Mouse (Mus musculus) midbrain, embryonic 14.5 days (tissue): ENCODE measurements around the gene Spata4. TPM values are rescaled to one million over a fixed set of nuclear protein-coding genes. Genes with fewer than 3 reads are reported as not detected.
"Not testable (repeated sequence)": the region's sequence is repeated elsewhere in the genome, so short reads cannot be mapped to it uniquely, and the experiment has no call there.

Source experiments
- ATAC-seq: fragments of 200-750 bp; cut with Nextera tagmentation; 2 replicates; pipeline ENCODE4 v1.8.0; 2017; ENCODE audit warnings: moderate number of reproducible peaks, moderate library complexity; ENCODE audit not compliant: low FRiP score, low TSS enrichment
- DNase-seq: peaks from one replicate; pipeline ENCODE4 v3.0.0-alpha.2; 2015
- H3K27ac ChIP-seq: fragments of 300-500 bp; sonication (generic); replicated peaks from 2 replicates; pipeline ENCODE4 v1.5.1; 2014; ENCODE audit warnings: mild to moderate bottlenecking, low read depth, low read length, moderate library complexity
- H3K27me3 ChIP-seq: fragments of 300-500 bp; sonication (generic); 2 replicates; pipeline ENCODE4 v1.6.1; 2014; ENCODE audit warnings: low read length, control low read depth, mixed read lengths; ENCODE audit not compliant: control insufficient read depth, insufficient read depth
- H3K36me3 ChIP-seq: fragments of 300-500 bp; sonication (generic); 2 replicates; pipeline ENCODE4 v1.6.1; 2014; ENCODE audit warnings: low read length, control low read depth; ENCODE audit not compliant: control insufficient read depth, insufficient read depth
- H3K4me1 ChIP-seq: fragments of 300-500 bp; sonication (generic); 2 replicates; pipeline ENCODE4 v1.6.1; 2014; ENCODE audit warnings: mild to moderate bottlenecking, antibody characterized with exemption, low read length, control low read depth; ENCODE audit not compliant: control insufficient read depth, insufficient read depth
- H3K4me2 ChIP-seq: fragments of 300-500 bp; sonication (generic); 2 replicates; pipeline ENCODE4 v1.6.1; 2014; ENCODE audit warnings: mild to moderate bottlenecking, low read length, moderate library complexity
- H3K4me3 ChIP-seq: fragments of 300-500 bp; sonication (generic); replicated peaks from 2 replicates; pipeline ENCODE4 v1.5.1; 2014; ENCODE audit warnings: low read depth, low read length
- H3K9ac ChIP-seq: fragments of 300-500 bp; sonication (generic); replicated peaks from 2 replicates; pipeline ENCODE4 v1.6.1; 2014; ENCODE audit warnings: mild to moderate bottlenecking, low read length, moderate library complexity
- H3K9me3 ChIP-seq: fragments of 300-500 bp; sonication (generic); 2 replicates; pipeline ENCODE4 v1.6.1; 2016; ENCODE audit warnings: low read length, control low read depth, mixed read lengths; ENCODE audit not compliant: control insufficient read depth
- WGBS: fragments of 180-500 bp; shearing (Covaris S2); extraction: QIAGEN DNeasy Blood & Tissue Kit; methylation state at CpG from one replicate; pipeline ENCODE4 v1.1.7; 2014; 5-methylcytosine and 5-hydroxymethylcytosine counted together
- polyA plus RNA-seq: library from polyadenylated mRNA; unstranded; fragments of >200 nt; fragmentation: Nextera tagmentation; extraction: Ambion mirVana; gene quantifications from 2 replicates; pipeline ENCODE4 v1.2.1, GENCODE M21; 2014

The Spata4 gene
- polyA plus RNA-seq, 1 experiment from 2014 or later, result not detected

DNA sequence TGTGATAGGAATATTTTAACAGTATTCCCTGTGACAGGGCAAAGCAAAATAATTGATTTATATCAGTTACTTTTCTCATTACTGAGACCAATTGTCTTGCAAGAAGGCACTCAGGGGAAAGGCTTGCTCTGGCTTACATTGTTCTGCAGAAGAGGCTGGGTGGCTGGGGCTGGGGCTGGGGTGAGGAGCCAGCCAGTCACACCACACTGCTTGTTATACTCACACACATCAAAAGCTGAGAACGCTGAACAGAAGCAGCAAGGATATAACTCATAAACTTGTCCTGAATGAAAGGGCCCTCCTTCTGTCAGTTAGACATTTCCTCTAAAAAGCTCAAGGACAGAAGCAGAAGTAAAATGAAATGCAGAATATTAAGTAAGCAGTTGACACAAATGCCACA lies 17.7 kb upstream of the Spata4 start:
- Histone ChIP-seq H3K4me2 (no peak overlapping the region), H3K9me3 (no peaks in the 10 kb centered on the region), H3K27me3 (no peaks in the 10 kb centered on the region), H3K4me3 (no peak overlapping the region), H3K4me1 (no peaks in the 10 kb centered on the region), H3K27ac (no peak overlapping the region), H3K36me3 (no peaks in the 10 kb centered on the region), H3K9ac (no peak overlapping the region)
- ATAC-seq, result no peak; the same call in 1 of the 2 replicates
- DNase-seq, result no peak
- 37% methylated on average over 1 of the region's 1 CpGs for WGBS

DNA sequence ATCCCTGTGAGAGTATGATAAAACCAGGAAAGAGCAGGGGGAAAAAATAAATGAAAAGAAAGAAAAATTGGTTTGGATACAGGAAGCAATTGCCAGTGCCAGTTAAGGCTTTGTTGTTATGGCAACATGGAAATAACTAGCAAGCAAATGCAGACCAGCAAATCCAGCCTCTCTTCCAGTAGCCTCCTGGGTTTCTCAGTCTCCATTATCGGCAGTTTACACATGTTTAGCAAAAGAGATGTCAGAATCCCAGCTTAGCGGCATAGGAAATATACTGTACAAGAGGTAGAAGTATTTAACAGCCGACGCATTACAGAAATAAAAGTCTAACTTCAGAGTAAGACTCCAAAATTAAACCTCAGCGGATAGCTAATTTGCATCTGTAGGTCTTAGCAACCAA lies 5.9 kb upstream of the Spata4 start:
- Histone ChIP-seq H3K9ac (no peak overlapping the region), H3K9me3 (no peaks in the 10 kb centered on the region), H3K4me2 (no peak overlapping the region), H3K27me3 (no peaks in the 10 kb centered on the region), H3K27ac (no peak overlapping the region), H3K4me3 (no peak overlapping the region), H3K4me1 (no peaks in the 10 kb centered on the region), H3K36me3 (no peaks in the 10 kb centered on the region)
- DNase-seq (peak; percentile 69), ATAC-seq (peak; percentile 31; the same call in 1 of the 2 replicates)
- 74% methylated on average over 5 of the region's 5 CpGs for WGBS

DNA sequence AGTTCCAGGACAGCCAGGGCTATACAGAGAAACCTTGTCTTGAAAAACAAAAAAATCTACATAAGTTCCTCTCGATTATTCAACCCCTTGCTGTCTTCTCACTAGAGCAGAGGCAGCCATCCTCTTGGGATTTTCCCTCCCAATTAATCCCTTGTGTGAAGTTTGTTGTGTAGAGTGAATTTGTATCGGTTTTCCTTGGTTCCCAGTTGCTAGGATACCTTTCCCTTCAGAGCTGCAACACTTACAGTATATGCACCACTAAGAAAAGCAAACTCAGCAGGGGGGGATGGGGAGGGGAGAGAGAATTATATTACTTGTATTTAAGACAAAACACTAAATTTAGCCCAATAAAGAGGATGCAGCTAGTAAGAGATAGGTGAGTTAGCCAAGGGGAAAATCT lies 4.5 kb upstream of the Spata4 start:
- peak; percentile 32 for DNase-seq
- H3K9ac ChIP-seq, result no peak overlapping the region
- H3K4me3 ChIP-seq, result no peak overlapping the region
- WGBS, result 32% methylated on average over 2 of the region's 2 CpGs
- H3K36me3 ChIP-seq, result no peaks in the 10 kb centered on the region
- no peaks in the 10 kb centered on the region for H3K9me3 ChIP-seq
- H3K27ac ChIP-seq, result no peak overlapping the region
- H3K27me3 ChIP-seq, result no peaks in the 10 kb centered on the region
- no peak for ATAC-seq
- H3K4me1 ChIP-seq, result peaks cover 8% of the 10 kb centered on the region
- no peak overlapping the region for H3K4me2 ChIP-seq

DNA sequence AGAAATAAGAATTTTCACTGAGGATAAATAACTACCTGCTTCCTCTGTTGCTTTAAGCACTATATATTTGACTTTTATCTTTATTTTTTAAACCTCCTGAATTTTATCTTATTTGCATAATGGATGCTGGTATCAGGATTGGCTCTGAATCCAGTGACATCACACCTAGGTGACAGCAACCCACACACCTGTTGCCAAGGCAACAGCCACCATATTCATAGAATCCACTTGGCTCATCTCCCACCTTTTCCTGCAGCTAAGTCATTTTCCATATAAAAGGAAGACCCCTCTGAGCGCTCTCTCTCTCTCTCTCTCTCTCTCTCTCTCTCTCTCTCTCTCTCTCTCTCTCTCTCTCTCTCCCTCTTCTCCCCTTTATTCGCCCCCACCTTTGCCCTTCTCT lies 3.6 kb upstream of the Spata4 start:
- H3K9ac ChIP-seq, result no peak overlapping the region
- H3K27ac ChIP-seq, result no peak overlapping the region
- DNase-seq (peak; percentile 27), ATAC-seq (no peak)
- no peaks in the 10 kb centered on the region for H3K36me3 ChIP-seq
- no peak overlapping the region for H3K4me3 ChIP-seq
- WGBS, result 86% methylated on average over 2 of the region's 2 CpGs
- no peaks in the 10 kb centered on the region for H3K9me3 ChIP-seq
- peaks cover 9% of the 10 kb centered on the region for H3K4me1 ChIP-seq
- no peak overlapping the region for H3K4me2 ChIP-seq
- H3K27me3 ChIP-seq, result no peaks in the 10 kb centered on the region

DNA sequence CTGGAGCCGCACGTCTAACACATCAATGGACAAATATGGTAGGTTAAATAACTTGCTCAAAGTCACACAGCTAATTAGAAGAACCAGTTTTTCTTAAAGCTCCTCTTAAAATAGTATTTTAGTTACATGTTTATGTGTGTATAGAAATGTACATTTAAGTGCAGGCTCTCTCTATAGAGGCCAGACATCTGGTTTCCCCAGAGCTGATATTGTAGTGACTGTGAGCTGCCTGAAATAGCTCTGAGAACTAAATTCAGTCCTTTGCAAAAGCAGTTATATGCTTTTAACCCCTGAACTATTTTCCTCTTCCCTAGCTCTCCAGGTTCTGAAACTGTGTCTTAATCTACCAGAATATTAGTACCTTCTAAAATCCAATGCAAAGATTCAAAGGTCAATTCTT lies 3.2 kb upstream of the Spata4 start:
- H3K4me3 ChIP-seq, result no peak overlapping the region
- H3K36me3 ChIP-seq, result no peaks in the 10 kb centered on the region
- H3K4me1 ChIP-seq, result peaks cover 9% of the 10 kb centered on the region
- no peaks in the 10 kb centered on the region for H3K9me3 ChIP-seq
- H3K27me3 ChIP-seq, result no peaks in the 10 kb centered on the region
- WGBS, result 83% methylated on average over 2 of the region's 2 CpGs
- ATAC-seq (no peak), DNase-seq (no peak)
- H3K27ac ChIP-seq, result no peak overlapping the region
- no peak overlapping the region for H3K9ac ChIP-seq
- H3K4me2 ChIP-seq, result no peak overlapping the region

DNA sequence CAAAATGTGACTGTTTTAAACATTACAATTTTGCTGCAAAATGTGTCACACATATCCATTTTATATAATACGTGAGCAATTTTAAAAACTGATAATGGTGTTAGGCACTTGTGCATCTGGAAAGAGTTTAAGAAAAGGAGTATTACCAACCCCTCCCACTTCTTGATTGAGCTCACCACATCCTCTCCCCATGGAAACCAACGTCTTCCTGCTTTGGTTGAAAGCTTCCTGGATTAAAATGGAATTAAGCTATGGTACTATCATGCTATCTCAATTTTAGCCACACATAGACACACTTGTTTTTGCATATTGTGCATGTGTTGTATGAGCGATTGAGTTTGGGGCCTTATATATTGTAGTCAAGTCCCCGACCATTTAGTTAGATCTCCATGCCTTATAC lies 2.9 kb downstream of the Spata4 start:
- no peak overlapping the region for H3K4me3 ChIP-seq
- no peak overlapping the region for H3K4me2 ChIP-seq
- no peak overlapping the region for H3K9ac ChIP-seq
- H3K9me3 ChIP-seq, result no peaks in the 10 kb centered on the region
- ATAC-seq (no peak), DNase-seq (no peak)
- WGBS, result 81% methylated on average over 4 of the region's 4 CpGs
- no peaks in the 10 kb centered on the region for H3K27me3 ChIP-seq
- peaks cover 9% of the 10 kb centered on the region for H3K4me1 ChIP-seq
- no peak overlapping the region for H3K27ac ChIP-seq
- H3K36me3 ChIP-seq, result no peaks in the 10 kb centered on the region

DNA sequence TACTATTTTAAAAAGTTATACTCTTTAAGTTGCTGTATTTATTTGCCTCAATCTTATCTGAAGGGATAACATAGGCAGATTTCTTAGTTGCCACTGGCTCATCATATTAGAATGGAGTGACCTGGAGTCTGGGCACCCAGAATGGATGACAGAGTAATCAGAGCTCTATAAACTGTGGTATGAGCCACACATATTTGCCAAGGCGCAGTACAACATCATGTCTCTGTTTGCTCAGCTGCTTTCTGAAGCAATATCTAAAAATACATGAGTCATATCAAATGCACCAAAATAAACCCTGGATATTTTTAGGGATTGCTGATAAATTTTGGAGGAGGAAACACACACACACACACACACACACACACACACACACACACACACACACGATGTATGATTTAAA lies 8.8 kb downstream of the Spata4 start:
- Histone ChIP-seq H3K4me3 (no peak overlapping the region), H3K36me3 (no peaks in the 10 kb centered on the region), H3K9me3 (no peaks in the 10 kb centered on the region), H3K27ac (no peak overlapping the region), H3K4me2 (no peak overlapping the region), H3K27me3 (no peaks in the 10 kb centered on the region), H3K4me1 (no peaks in the 10 kb centered on the region), H3K9ac (no peak overlapping the region)
- DNase-seq, result no peak
- WGBS, result 93% methylated on average over 2 of the region's 2 CpGs
- ATAC-seq, result no peak

DNA sequence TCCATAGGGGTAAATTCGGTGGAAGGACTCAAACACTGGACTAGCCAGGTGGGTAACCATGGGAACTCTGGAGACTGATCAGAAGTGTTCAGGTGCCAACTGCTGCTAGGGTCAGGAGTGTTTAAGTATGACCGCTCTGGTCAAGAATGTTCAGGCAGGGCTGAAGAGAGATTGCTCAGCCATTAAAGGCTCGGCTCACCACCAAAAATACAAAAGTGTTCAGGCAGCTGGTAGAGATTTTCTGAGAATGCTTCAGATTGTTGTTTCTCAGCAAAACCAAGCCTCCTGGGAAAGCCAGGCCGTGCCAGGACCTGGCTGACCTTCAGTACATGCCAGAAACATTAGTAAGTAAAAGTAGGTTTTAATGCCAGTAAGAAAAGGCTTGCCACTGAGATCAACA lies 9.7 kb downstream of the Spata4 start:
- H3K9ac ChIP-seq, result no peak overlapping the region
- no peak overlapping the region for H3K27ac ChIP-seq
- no peak overlapping the region for H3K4me3 ChIP-seq
- no peaks in the 10 kb centered on the region for H3K9me3 ChIP-seq
- H3K4me1 ChIP-seq, result no peaks in the 10 kb centered on the region
- no peaks in the 10 kb centered on the region for H3K36me3 ChIP-seq
- ATAC-seq, result no peak
- H3K27me3 ChIP-seq, result no peaks in the 10 kb centered on the region
- DNase-seq, result no peak
- no peak overlapping the region for H3K4me2 ChIP-seq
- 77% methylated on average over 4 of the region's 4 CpGs for WGBS

DNA sequence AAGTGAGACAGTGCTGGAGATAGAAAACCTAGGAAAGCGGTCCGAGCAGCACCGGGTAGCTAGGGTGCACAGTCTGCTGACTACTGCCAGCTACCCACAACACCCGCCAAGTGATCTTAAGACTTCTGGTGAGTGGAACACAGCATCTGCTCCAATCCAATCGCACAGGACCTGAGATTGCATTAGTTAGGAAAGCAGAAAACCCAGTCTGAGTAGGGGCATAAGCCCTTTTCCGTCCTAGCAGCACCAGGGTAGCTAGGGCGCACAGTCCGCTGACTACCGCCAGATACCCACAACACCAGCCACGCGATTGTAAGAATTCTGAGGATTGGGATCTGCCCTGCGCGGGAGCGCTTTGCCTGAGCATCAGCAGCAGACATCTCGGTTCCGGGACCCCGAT lies 16.1 kb downstream of the Spata4 start:
- not testable (repeated sequence) for H3K36me3 ChIP-seq, ATAC-seq, H3K4me1 ChIP-seq, H3K4me2 ChIP-seq, H3K27me3 ChIP-seq, H3K27ac ChIP-seq, DNase-seq, H3K4me3 ChIP-seq, H3K9ac ChIP-seq, H3K9me3 ChIP-seq
- 92% methylated on average over 17 of the region's 17 CpGs for WGBS
